Mouse (Mus musculus) CH12.LX (cell line): Measurements from ENCODE around the gene 1700123O20Rik. TPM values are rescaled to one million over a fixed set of nuclear protein-coding genes. Genes with fewer than 3 reads are reported as not detected.

ENCODE experiments used
- DNase-seq: peaks from one replicate; pipeline ENCODE4 v3.0.0-alpha.2; 2013; ENCODE audit errors: extremely low read depth
- H3K27ac ChIP-seq: 2 replicates; pipeline ENCODE4 v1.5.1; 2012; ENCODE audit warnings: low read depth, mild to moderate bottlenecking, control low read depth, moderate library complexity; ENCODE audit not compliant: insufficient read depth
- H3K27me3 ChIP-seq: replicated peaks from 2 replicates; pipeline ENCODE3; 2012; ENCODE audit warnings: inconsistent platforms
- H3K36me3 ChIP-seq, 2 experiments: replicated peaks in 1 of 2; 2 replicates each; pipeline versions ENCODE3 to v1.6.1; 2012; ENCODE audit warnings: inconsistent platforms in 1 of 2, low read length in 1 of 2, mild to moderate bottlenecking in 1 of 2, mixed read lengths in 1 of 2, moderate library complexity in 1 of 2; ENCODE audit not compliant: control insufficient read depth in 1 of 2, insufficient read depth in 1 of 2
- H3K4me1 ChIP-seq, 2 experiments: 2 replicates each; pipeline ENCODE4 v1.6.1; 2012; ENCODE audit warnings: inconsistent platforms in 1 of 2, moderate library complexity in 1 of 2; ENCODE audit not compliant: insufficient read depth in 2 of 2, control insufficient read depth in 1 of 2
- H3K4me2 ChIP-seq: 2 replicates; pipeline ENCODE4 v1.6.1; 2012; ENCODE audit warnings: low read depth, mild to moderate bottlenecking, control low read depth; ENCODE audit not compliant: poor library complexity, insufficient read depth, severe bottlenecking
- H3K4me3 ChIP-seq, 3 experiments: fragments of 150-350 bp in 1 of 3; sonication (generic) in 1 of 3; replicated peaks in 1 of 3; 2 replicates each; pipeline versions ENCODE3 to v1.5.1; 2011 to 2012; ENCODE audit warnings: low read depth in 2 of 3, low read length in 2 of 3, mild to moderate bottlenecking in 2 of 3, moderate library complexity in 2 of 3, control low read depth in 1 of 3, improper control_type of control experiment in 1 of 3, inconsistent platforms in 1 of 3, mixed read lengths in 1 of 3; ENCODE audit not compliant: poor library complexity in 1 of 3
- H3K79me2 ChIP-seq: replicated peaks from 2 replicates; pipeline ENCODE4 v1.6.1; 2012; ENCODE audit warnings: mild to moderate bottlenecking, moderate library complexity; ENCODE audit not compliant: control insufficient read depth, poor library complexity, insufficient read depth, severe bottlenecking; ENCODE audit errors: extremely low read depth
- H3K9ac ChIP-seq: 2 replicates; pipeline ENCODE4 v1.6.1; 2012; ENCODE audit warnings: low read depth, mild to moderate bottlenecking, control low read depth, moderate library complexity; ENCODE audit not compliant: insufficient read depth
- H3K9me3 ChIP-seq: replicated peaks from 2 replicates; pipeline ENCODE3; 2012; ENCODE audit warnings: low read length, inconsistent platforms, mixed read lengths
- BHLHE40 ChIP-seq: IDR thresholded peaks from 2 replicates; pipeline ENCODE4 v1.6.1; 2011; ENCODE audit warnings: mild to moderate bottlenecking, low read depth, low read length, improper control_type of control experiment
- CHD2 ChIP-seq: IDR thresholded peaks from 2 replicates; pipeline ENCODE4 v1.6.1; 2011; ENCODE audit warnings: low read length, improper control_type of control experiment
- ELF1 ChIP-seq: IDR thresholded peaks from 2 replicates; pipeline ENCODE4 v1.6.1; 2014; ENCODE audit warnings: low read depth, mild to moderate bottlenecking, inconsistent platforms, low read length, improper control_type of control experiment
- GABPA ChIP-seq: IDR thresholded peaks from 2 replicates; pipeline ENCODE4 v1.6.1; 2012; ENCODE audit warnings: low read depth, low read length, improper control_type of control experiment, inconsistent platforms; ENCODE audit not compliant: insufficient replicate concordance
- IRF4 ChIP-seq: IDR thresholded peaks from 2 replicates; pipeline ENCODE4 v1.6.1; 2014; ENCODE audit warnings: low read depth, mild to moderate bottlenecking, inconsistent platforms, low read length, improper control_type of control experiment
- JUND ChIP-seq: conservative IDR thresholded peaks from 2 replicates; pipeline ENCODE4 v1.6.1; 2011; ENCODE audit warnings: low read depth, low read length, improper control_type of control experiment
- KAT2A ChIP-seq: IDR thresholded peaks from 2 replicates; pipeline ENCODE4 v1.6.1; 2012; ENCODE audit warnings: low read length, improper control_type of control experiment, inconsistent platforms; ENCODE audit not compliant: insufficient replicate concordance
- MAZ ChIP-seq: IDR thresholded peaks from 2 replicates; pipeline ENCODE4 v1.6.1; 2012; ENCODE audit warnings: low read depth, mild to moderate bottlenecking, inconsistent platforms, low read length, improper control_type of control experiment, moderate library complexity
- PAX5 ChIP-seq: IDR thresholded peaks from 2 replicates; pipeline ENCODE4 v1.6.1; 2012; ENCODE audit warnings: low read length, inconsistent platforms, mixed read lengths
- RAD21 ChIP-seq: IDR thresholded peaks from 2 replicates; pipeline ENCODE4 v1.6.1; 2011; ENCODE audit warnings: low read depth, mild to moderate bottlenecking, low read length, improper control_type of control experiment, moderate library complexity
- SIN3A ChIP-seq: IDR thresholded peaks from 2 replicates; pipeline ENCODE4 v1.6.1; 2012; ENCODE audit warnings: low read length, improper control_type of control experiment, inconsistent platforms
- TBP ChIP-seq: conservative IDR thresholded peaks from 2 replicates; pipeline ENCODE4 v1.6.1; 2011; ENCODE audit warnings: low read depth, low read length, improper control_type of control experiment
- TCF12 ChIP-seq: IDR thresholded peaks from 2 replicates; pipeline ENCODE4 v1.6.1; 2014; ENCODE audit warnings: low read depth, mild to moderate bottlenecking, inconsistent platforms, low read length, improper control_type of control experiment
- USF2 ChIP-seq: conservative IDR thresholded peaks from 2 replicates; pipeline ENCODE4 v1.6.1; 2011; ENCODE audit warnings: low read depth, low read length, improper control_type of control experiment
- ZC3H11A ChIP-seq: IDR thresholded peaks from 2 replicates; pipeline ENCODE4 v1.6.1; 2012; ENCODE audit warnings: low read depth, mild to moderate bottlenecking, inconsistent platforms, low read length, improper control_type of control experiment
- ZKSCAN1 ChIP-seq: IDR thresholded peaks from 2 replicates; pipeline ENCODE4 v1.6.1; 2012; ENCODE audit warnings: low read depth, inconsistent platforms, low read length, improper control_type of control experiment, borderline replicate concordance
- ZNF384 ChIP-seq: IDR thresholded peaks from 2 replicates; pipeline ENCODE4 v1.6.1; 2012; ENCODE audit warnings: low read depth, low read length, improper control_type of control experiment, inconsistent platforms
- dilution Hi-C: fragments of 300-500 bp; cut with MboI; formaldehyde crosslinking; loops from 2 replicates; pipeline ENCODE4 v1.14.3; 2020; ENCODE audit warnings: low sequenced_read_pairs; ENCODE audit not compliant: extremely low pct_unique_long_range_greater_than_20kb, extremely low pct_ligation_motif_present
- in situ Hi-C: fragments of 300-500 bp; cut with MboI; formaldehyde crosslinking; loops from 3 replicates; pipeline ENCODE4 v1.14.3; 2019; ENCODE audit warnings: low sequenced_read_pairs, low pct_ligation_motif_present, low pct_unique_long_range_greater_than_20kb, mixed read lengths
- polyA plus RNA-seq: library from polyadenylated mRNA; unstranded; fragments of >175 nt; gene quantifications from 2 replicates; pipeline ENCODE4 v1.2.1, GENCODE M21; 2012; ENCODE audit warnings: low read depth; ENCODE audit not compliant: insufficient read length
- total RNA-seq, 2 experiments: library from RNA; depleted of rRNA; stranded (reverse); fragments of 300-350 nt in 1 of 2; fragments of >200 nt in 1 of 2; gene quantifications; 2 replicates each; pipeline ENCODE4 v1.2.3; 2012 to 2014

Gene 1700123O20Rik
- total and polyA plus RNA-seq, 3 experiments: 33.1 to 60.7 (median 59.1) TPM

DNA sequence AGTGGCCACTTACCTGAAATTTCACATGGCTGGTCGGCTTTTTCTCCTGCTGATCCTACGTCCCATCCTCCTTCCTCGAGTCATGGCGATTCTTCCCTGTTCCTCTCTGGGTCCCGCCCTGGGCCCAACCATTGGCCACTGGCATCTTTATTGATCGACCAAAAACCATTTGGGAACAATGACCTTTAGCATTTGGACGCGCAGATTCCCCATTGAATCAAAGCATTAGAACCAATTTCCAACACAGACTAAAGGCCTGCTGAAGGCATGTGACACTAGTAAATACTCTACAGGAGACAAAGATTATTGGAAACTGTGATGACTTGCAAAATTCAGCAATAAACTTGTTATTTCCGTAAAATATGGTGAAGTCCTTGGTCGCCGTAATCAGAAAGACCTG, 34.0 kb downstream of the 1700123O20Rik start:
- no peak overlapping the region for H3K4me3 ChIP-seq
- H3K4me1 ChIP-seq: peaks cover 2 to 15% of the 10 kb centered on the region in 2 experiments; a peak in 2 of 4 replicates
- TF ChIP-seq ZKSCAN1: no peak
- no peak for TF ChIP-seq JUND
- no peak for TF ChIP-seq CHD2
- no peak for TF ChIP-seq TBP
- TF ChIP-seq ELF1: no peak
- H3K9ac ChIP-seq: no peak overlapping the region
- peaks cover 9% of the 10 kb centered on the region for H3K9me3 ChIP-seq
- in situ Hi-C loops: no loop called here
- no peaks in the 10 kb centered on the region for H3K79me2 ChIP-seq
- dilution Hi-C loops: no loop called here
- no peaks in the 10 kb centered on the region for H3K36me3 ChIP-seq
- H3K27ac ChIP-seq: no peak overlapping the region
- H3K4me2 ChIP-seq: no peak overlapping the region
- DNase-seq: no peak
- peaks cover 1% of the 10 kb centered on the region for H3K27me3 ChIP-seq

GRCm38 (mm10) chr14:54720654-54721350, 34.8 kb downstream of the 1700123O20Rik start:
- no peak overlapping the region for H3K9ac ChIP-seq
- no peaks in the 10 kb centered on the region for H3K36me3 ChIP-seq
- H3K4me3 ChIP-seq: no peak overlapping the region
- TF ChIP-seq GABPA: no peak
- TF ChIP-seq PAX5: no peak
- no peak for TF ChIP-seq RAD21
- TF ChIP-seq MAZ: no peak
- TF ChIP-seq BHLHE40: no peak
- no peak for TF ChIP-seq USF2
- TF ChIP-seq ZNF384: no peak
- no peak for TF ChIP-seq ZC3H11A
- no peak for TF ChIP-seq IRF4
- TF ChIP-seq JUND: no peak
- no peak for TF ChIP-seq TCF12
- no peak for TF ChIP-seq KAT2A
- TF ChIP-seq SIN3A: no peak
- TF ChIP-seq, all 38 proteins: peak for 0
- H3K4me2 ChIP-seq: no peak overlapping the region
- H3K27me3 ChIP-seq: peaks cover 1% of the 10 kb centered on the region
- in situ Hi-C loops: no loop called here
- no peak overlapping the region for H3K27ac ChIP-seq
- dilution Hi-C loops: no loop called here
- H3K9me3 ChIP-seq: peaks cover 9% of the 10 kb centered on the region
- no peak for DNase-seq
- no peaks in the 10 kb centered on the region for H3K79me2 ChIP-seq
- peaks cover 0 to 10% of the 10 kb centered on the region in 2 experiments; a peak in 1 of 4 replicates for H3K4me1 ChIP-seq
